Mouse (Mus musculus): ENCODE data around the gene Por. TPM values are rescaled to one million over a fixed set of nuclear protein-coding genes. Genes with fewer than 3 reads are reported as not detected.

The Por gene
- 10 to 100 TPM; 66.4 to 82.7 TPM for total RNA-seq (2021)
- long read RNA-seq, experiment 1, transcript Por-201 (16 exons, 2,636 nt) = major isoform, 26 of 37 reads
- long read RNA-seq, experiment 1, partial matches to known transcripts = 10 of 37 reads
- long read RNA-seq, experiment 1, other reads (novel, unspliced or antisense) = 1 of 37 reads
- long read RNA-seq, experiment 2, transcript Por-201 (16 exons, 2,636 nt) = major isoform, 12 of 23 reads
- long read RNA-seq, experiment 2, partial matches to known transcripts = 9 of 23 reads
- long read RNA-seq, experiment 2, other reads (novel, unspliced or antisense) = 2 of 23 reads

DNA sequence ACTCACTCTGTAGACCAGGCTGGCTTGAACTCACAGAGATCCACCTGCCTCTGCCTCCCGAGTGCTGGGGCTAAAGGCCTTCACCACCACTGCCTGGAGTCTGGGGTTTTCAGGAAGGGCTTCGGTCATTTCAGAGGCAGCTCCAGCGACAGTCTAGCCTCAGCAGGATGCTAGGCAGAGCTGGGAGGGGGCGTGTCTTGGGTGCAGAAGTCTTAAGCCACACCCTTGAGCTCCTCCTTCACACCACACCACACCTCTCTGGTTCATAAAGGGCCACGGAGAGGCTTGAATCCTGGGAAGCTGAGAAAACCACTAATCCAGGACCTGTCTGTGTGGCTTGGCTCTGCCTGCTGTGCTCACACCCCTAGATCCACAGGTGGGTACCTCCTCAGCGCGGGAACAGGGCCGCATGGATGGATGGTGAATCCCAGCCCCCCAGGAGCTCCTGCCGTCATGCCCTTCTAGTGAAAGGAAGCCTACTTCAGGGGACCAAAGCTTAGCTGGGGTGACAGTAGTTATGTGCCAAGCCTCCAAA, at the start of gene Por:
Gene Por (plus strand): TSS at position 293 of the 535 bp plus-strand sequence.
- no peak for DNase-seq

DNA sequence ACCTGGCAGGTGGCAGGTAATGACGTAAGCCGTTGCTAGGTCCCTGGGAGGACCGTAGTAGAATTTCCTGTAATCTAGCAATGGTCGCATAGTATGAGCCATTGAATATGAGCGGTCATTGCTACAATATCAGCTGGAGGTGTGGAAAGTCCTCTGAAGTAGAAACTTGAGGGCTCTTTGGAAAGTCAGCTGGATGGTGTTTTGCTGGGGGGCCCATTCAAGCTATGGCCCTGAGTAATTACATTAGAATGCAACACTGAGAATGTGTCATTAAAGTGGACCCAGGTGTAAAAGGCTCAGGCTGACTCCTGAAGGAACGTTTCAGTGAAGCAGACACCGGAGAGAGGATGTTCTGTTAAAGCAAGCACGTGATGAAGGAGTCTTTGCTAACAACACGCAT, 49.3 kb upstream of the Por start:
- DNase-seq = no peak

DNA sequence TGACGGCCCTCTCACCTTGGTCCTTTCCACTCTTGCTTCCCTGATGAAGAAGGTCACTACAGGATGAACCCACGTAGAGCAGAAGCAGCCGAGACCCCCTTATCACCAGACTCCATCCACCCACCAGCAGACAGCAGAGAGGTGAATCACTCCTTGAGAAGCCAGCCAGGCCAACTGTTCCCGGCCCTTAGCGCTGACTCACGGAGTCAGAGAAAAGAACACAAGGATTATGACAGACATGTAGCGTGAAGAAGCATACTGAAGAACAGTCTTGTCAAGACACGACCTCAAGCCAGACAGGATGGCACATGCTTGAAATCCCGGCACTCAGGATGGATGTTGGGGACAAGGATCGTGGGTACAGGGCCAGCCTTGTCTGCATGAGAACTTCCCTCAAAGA, 48.1 kb upstream of the Por start:
- no peak for DNase-seq

DNA sequence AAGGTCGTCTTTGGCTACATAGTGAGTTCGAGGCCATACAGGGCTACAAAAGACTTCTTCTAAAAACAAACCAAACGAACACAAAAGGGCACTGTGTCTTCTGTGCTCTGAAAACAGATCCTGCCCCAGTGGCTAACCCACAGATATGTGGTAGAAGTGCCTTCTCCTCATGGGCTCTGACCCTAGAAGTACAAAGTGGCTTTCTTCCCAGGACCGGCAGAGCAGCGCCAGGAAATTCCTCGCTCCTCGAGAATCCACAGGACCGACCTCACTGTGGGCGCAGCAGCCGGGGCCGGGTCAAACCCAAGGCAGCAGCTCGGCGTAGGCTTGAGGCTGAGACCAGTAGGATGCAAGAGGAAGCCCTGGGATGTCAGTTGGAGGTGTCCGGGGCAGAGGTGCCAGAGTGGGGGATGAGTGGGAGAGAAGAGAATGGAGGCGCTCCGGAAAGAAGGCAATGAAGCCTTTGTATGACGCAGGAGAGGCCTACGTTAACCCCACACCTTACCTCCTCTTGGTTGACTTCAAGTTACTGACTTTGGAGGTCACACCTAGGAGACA, 46.7 kb upstream of the Por start:
- DNase-seq = no peak

DNA sequence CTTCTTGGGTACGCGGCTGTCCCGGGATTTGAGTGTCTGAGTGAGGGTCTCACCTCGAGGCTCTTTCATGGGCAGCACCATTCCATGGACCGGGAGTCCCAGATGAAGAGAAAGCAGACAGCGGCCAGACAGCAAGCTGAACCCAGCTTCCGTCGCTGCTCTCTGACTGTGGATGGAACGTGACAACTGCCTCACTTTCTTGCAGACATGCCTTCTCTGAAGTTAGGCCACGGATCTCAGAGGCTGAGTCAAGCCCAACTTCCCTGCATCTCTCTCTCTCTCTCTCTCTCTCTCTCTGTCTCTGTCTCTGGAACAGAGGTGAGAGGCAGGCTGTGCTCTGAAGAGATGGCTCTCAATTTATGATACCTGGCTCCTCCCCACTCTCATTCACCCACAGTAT, 40.9 kb upstream of the Por start:
- DNase-seq = no peak

DNA sequence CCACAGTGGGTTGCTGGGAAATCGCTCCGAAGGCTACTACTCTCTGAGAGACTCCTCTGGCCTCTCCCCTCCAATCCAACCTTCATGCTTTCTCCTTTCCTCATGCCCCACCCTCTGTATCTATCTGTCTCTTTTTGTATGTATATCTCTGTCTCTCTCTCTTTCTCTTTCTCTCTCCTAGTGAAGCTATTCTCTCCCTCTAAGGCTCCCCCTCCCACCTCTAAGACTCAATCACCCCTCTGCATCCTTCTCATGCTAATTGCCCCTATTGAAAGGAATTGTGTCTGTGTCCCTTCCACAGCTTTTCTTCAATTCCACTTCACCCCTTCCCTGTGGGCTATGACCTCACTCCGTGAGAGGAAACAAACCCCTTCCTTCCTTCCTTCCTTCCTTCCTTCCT, 40.4 kb upstream of the Por start:
- DNase-seq = no peak

DNA sequence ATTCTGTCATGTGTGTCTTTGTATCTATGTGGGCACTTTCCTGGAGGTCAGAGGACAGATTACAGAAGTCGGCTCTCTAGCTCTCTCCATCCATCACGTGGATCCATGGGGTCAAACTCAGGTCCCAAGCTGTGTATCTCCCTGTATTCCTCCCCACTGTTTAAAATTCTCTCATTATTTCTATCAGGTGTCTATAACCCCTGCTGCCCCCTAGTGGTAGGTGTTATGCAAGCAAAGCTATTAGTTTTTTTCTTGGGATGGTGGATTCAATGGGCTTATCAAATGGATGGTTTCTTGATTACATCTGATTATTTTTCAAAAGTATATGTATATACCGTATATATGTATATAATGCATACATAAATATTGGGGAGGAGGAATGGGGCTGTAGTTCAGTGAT, 39.2 kb upstream of the Por start:
- peak; percentile 54 to 87 for DNase-seq

DNA sequence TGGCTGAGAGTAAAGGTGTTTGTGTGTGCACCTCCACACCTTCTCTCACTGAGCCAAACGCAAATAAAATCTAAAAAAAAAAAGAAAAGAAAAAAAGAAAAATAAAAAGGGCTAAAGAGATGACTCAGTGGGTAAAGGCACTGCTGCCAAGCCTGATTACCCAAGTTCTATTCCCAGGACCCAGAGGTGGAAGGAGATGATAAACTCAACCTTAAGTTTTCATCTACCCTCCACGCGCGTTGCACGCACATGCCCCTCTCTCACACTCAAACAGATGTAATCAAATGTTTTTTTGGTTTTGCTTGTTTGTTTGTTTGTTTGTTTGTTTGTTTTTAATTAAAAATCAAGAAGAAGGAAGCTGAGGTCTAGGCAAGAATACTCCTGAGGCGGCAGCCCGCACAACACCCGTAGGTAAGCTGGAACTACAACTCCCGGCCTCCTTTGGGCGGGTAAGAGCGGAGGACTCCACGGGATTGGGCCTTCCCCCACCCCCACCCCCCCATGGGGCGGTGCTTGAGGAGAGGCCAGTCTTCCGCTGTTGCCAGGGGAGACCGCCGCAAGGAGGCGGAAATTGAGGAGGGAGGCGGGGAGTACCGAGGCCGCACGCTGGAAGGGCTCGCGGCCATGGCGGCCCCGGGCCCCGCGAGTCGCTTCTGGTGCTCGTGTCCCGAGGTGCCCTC, 37.6 kb upstream of the Por start, which contains the start of gene Rhbdd2:
Gene Rhbdd2 (plus strand): TSS at position 502 of the 680 bp plus-strand sequence.
- DNase-seq = peak; percentile 98 to 99

DNA sequence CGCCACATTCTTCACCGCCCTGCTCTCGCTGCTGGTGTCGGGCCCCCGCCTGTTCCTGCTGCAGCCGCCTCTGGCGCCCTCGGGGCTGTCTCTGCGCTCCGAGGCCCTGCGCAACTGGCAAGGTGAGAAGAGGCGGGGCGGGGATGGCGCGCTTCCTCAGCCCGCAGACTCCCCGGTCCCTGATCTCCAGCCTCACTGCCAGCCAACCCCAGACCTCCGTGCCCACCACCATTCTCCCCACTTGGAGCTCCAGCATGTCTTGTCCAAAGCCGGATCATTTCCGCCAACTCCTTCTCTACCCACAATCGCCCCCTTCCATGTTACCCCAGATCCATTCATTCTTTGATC, 37.1 kb upstream of the Por start:
- no peak for DNase-seq

DNA sequence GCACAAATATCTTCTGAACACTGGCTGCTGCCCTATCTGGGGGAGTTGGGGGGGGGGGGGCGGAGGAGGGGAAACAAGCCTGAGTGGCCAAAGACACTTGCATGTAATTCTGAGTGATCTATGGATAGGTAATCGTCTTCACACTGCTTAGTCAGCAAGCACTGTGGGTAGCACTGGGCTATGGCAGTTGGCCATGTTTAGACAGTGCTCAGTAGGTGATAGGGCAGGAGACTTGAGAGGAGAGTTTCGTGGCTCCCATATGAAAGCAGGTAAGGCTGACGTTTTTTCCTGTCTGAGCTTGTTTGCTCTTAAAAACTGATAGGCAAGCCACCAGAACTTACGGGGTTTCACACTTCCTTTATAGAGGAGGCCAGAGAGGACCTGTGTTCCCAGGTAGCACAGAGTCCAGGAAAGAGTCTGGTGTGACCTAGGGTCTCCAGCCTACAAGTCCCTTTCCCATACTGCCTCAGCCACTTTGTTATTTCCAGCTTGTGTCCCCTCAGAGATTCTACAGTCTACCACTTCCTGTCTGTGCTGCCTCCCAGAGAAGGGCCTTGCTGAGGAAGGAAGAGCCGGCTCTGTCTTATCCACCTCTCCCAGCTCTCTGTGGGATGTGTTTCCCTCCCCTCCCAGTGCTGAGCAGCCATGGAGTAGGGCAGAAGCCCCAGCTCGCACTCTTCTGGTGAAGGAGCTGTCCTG, 29.9 kb upstream of the Por start:
- no peak for DNase-seq

DNA sequence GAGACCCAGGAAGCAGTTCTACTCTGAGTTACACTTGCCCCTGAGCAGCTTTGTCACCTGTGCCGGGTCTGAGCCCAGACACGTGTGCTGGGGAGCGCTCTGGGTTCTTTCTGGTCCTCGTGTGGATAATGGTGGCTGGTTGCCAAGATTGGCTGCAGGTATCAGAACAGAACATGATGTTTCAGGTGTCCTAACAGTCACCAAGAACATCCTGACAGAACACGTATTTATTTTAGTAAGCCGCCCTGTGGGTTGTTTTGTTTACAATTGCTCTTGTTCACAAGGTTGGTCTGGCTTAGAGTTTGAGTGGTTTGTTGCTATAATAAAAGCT, 29.4 kb upstream of the Por start:
- peak in 1 of 2 experiments; percentile 22 for DNase-seq

DNA sequence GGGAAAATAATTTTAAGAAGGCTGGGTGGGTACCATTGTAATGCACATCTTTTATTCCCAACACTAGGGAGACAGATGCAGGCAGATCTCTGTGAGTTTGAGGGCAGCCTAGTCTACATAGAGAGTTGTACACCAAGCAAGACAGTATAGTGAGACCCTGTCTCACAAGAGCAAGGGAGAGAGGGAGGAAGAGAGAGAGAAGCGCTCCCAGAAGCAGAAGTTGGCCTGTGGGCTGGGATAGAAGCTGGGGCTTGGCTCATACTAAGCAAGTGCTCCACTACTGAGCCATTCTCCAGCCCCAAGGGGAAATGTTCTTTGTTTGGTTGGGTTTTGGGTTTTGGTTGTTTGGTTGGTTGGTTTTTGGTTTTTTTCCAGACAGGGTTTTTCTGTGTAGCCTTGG, 28.8 kb upstream of the Por start:
- DNase-seq = no peak

DNA sequence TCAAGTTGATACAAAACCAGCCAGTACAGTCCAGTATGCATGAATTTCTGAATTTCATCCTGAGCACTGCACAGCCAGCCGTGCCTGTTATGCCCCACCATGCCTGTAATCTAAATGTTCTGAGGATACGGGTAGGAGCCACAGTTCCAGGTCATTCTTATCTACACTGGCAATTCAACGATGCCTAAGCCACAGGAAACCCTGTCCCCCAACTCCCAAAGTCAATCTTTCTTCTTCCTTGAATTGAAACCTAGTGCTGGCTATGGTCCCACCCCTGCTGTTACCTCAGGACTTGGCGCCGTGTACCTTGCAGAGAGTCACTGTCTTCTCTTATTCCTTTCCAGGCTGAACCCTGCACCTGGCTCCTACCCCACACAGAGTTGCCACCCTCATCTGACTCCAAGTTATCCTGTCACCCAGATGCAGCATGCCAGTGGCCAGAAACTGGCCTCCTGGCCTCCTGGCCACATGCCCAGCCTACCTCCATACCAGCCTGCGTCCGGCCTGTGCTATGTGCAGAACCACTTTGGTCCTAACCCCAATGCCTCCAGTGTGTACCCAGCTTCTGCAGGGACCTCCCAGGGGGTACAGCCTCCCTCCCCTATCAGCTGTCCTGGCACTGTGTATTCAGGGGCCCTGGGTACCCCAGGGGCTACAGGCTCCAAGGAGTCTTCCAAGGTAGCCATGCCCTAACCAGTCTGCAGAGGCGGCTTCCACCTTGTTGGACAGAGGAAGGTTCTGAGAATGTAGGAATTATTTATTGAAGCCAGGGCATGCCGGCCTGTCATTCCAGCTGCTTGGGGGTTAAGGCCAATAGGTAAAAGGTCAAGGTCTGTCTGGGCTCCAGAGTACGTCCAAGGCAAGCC, 26.9 kb upstream of the Por start:
- DNase-seq = no peak

DNA sequence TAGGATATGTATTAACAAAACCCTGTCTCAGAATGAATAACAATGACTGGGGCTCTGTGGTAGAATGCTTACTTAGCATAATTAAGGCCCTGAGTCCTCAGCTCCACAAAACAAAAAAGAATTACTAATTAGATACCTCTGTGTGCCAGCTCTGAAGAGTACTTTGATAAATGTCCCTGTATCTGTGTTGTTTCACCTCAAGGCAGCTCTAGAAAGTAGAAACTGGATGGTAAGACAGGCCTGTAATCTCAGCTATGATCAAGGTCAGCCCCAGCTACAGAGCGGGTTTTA, 26.3 kb upstream of the Por start:
- no peak for DNase-seq

DNA sequence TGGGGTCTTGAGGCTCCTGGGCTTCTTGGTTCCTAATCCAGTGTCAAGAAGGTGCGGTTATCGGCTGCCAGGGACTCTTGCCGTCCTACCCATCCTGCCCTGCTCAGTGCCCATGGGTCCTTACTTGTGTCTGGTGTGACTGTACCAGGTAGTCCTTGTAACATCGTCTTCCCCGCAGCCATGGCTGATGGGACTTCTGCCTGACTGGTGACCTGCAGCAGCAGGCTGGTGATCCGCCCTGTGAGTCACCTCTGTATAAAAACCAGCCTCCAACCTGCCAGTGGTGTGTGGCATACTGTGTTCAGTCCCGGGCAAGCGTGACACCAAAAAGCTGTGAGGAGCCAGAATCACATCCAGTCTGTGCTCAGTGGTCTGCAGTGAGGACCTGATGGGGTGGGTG, 26.0 kb upstream of the Por start:
- no peak for DNase-seq

DNA sequence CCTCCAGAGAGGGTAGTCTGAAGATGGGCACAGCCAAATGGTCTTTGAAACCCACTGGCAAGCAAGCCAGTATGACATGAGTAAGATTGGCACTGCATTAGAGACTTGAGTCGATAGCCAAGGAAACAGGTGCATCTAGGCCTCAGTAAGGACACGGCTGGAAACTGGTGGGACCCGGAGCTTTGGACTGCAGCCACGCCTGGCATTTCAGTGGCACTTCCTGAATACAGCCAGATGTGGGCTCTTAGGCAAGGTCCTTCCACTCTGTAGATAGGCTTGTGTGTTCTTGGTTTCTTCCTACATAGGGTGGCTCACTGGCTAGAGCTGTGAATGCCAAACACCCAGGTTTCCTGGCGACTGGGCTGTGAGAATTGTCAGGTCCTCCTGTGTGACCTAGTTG, 24.5 kb upstream of the Por start:
- DNase-seq = no peak

DNA sequence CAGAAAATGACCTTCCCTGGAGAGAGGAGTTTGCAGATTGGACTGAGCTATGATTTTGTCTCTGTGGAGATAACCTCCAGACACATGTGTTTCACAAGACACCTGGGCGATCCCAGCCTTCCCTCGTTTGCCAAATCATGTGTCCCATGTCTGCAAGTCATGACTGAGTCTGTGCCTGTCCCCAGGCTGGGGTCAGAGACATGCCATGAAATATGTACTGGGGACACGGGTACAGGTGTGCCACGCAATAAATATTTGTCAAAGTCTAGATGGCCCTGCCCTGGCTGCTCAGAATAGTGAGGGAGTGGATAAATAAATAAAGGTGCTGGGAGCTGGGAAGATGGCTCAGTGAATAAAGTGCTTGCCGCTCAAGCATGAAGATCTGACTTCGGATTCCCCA, 23.8 kb upstream of the Por start:
- DNase-seq = no peak

DNA sequence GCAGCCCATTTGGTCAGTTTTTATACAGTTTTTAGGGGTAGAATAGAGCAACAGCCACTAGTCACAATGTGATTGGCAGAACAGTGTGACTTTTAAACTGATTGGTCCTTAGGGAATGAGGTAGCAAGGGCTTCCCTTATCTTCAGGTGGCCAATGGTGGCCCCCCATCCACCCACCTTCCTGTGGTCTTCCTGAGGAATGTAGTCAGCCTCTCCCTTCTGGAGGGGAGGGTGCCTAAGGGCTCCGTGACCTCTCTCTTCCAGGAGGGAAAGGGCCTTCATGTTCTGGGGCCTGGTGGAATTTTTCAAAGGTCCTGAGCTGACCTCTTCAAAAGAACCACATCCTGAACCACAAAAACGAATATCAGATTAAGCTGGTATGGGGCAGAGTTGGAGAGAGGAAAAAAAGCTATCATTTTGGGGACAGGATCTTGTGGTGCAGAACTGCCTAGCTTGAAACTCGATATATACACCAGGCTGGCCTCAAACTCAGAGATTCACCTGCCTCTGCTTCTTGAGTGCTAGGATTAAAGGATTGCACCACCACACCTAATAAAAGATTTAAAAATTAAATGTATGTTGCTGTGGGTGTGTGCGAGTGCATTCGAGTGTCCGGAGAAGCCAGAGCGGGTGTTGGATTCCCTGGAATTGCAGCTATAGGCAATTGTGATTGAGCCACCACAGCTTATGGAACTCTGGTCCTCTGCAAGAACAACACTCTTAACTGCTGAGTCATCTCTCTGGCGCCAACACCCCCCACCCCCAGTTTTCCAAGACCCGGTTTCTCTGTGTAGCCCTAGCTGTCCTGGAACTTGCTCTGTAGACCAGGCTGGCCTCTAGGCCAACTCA, 21.1 kb upstream of the Por start:
- DNase-seq = no peak

DNA sequence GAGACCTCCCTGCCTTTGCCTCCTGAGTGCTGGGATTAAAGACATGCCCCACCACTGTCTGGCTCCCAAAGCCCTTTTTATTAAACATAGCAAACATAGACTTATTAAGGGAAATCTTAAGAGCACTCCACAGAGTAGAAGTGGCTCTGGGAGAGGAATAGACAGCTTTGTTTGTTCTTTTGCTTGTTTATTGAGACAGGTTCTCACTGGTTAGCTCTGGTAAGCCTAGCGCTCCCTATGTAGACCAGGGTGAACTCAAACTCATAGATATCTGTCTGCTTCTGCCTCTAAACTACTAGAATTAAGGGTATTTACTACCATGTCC, 20.6 kb upstream of the Por start:
- DNase-seq = no peak

DNA sequence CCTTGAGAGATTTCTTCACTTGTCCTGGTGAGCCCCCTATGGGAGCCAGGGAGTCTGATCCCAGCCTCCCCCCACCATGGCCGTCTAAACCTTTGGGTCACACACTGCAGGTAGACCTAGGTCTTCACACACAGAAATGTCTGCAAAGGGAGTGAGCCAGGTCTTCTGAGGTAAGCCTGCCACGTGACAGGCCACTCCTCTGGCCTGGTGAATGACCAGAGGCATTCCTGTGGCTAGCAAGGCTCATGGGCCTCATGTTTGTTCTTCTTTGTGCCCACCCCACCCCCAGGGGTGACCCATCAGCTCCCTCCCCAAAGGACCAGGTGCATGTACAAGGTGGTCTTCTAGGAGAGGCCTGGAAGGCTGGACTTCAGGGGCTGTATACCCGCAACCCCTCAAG, 18.3 kb upstream of the Por start:
- DNase-seq = no peak

DNA sequence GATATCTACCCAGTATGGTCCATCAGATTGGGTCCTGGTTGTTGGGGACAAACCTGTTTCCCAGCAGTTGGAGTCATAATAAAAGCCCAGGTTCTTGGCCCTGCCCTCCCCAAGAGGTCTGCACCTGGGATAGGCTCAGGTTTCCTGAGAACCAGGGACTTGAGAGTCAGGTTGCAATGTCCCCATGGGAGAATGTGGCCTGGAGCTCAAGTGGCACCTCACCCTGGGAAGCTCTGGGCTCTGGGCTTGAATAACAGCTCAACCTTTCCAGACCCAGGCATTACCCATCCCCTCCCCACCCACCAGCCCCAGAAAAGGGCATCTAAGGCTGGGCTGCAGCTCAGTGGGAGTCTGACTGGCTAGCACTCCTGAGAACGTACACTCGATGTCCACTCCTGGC, 16.6 kb upstream of the Por start:
- DNase-seq = no peak

DNA sequence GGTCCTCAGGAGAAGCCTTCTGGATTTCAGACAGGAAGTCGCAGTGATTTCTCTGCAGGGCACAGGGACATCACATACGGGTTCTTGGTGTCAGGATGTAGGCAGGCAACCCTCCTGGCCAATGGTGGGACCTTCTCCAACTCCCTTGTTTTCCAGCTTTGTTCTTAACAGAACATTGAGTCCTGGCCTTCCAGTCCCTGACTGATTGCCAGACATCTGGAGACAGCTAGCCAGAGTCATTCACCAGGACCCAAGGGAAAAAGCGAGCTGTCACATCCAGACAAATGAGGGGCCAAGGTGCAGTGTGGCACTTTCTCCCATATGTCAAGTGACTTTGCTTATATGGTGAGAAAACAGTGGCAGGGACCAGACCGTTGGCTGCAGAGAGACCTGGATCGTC, 13.8 kb upstream of the Por start:
- DNase-seq = peak in 1 of 2 experiments; percentile 44

Measured in heart, adult 18-20 months (tissue).